Mouse (Mus musculus) MEL (cell line): ENCODE results near the gene Mdga1.

Experiments used
- CHD2 ChIP-seq: IDR thresholded peaks from 2 replicates; pipeline ENCODE4 v1.6.1; 2011; ENCODE audit warnings: low read length, improper control_type of control experiment
- CTCF ChIP-seq, 3 experiments: IDR thresholded peaks in 2 of 3; conservative IDR thresholded peaks in 1 of 3; 2 replicates each; pipeline ENCODE4 v1.5.1; 2011 to 2012; ENCODE audit warnings: low read length in 3 of 3, low read depth in 2 of 3, mild to moderate bottlenecking in 2 of 3, improper control_type of control experiment in 1 of 3, inconsistent platforms in 1 of 3, mixed read lengths in 1 of 3, moderate library complexity in 1 of 3; ENCODE audit not compliant: control insufficient read depth in 1 of 3, insufficient read depth in 1 of 3, poor library complexity in 1 of 3, severe bottlenecking in 1 of 3
- EP300 ChIP-seq, 2 experiments: IDR thresholded peaks; 2 replicates each; pipeline ENCODE4 v1.6.1; 2011; ENCODE audit warnings: improper control_type of control experiment in 2 of 2, low read length in 2 of 2, low read depth in 1 of 2, mild to moderate bottlenecking in 1 of 2
- GATA1 ChIP-seq: IDR thresholded peaks from 2 replicates; pipeline ENCODE4 v1.6.1; 2011; ENCODE audit warnings: low read depth, low read length, improper control_type of control experiment
- JUND ChIP-seq: IDR thresholded peaks from 2 replicates; pipeline ENCODE4 v1.6.1; 2011; ENCODE audit warnings: low read depth, mild to moderate bottlenecking, improper control_type of control experiment, low read length
- KAT2A ChIP-seq: conservative IDR thresholded peaks from 2 replicates; pipeline ENCODE4 v1.6.1; 2012; ENCODE audit warnings: low read depth, low read length, improper control_type of control experiment, inconsistent platforms
- MAX ChIP-seq: IDR thresholded peaks from 2 replicates; pipeline ENCODE4 v1.6.1; 2011; ENCODE audit warnings: low read length, improper control_type of control experiment
- MYB ChIP-seq: IDR thresholded peaks from 2 replicates; pipeline ENCODE4 v1.6.1; 2011; ENCODE audit warnings: mild to moderate bottlenecking, low read depth, low read length, improper control_type of control experiment
- MYC ChIP-seq: IDR thresholded peaks from 2 replicates; pipeline ENCODE4 v1.6.1; 2011; ENCODE audit warnings: low read depth, mild to moderate bottlenecking, low read length, improper control_type of control experiment, moderate library complexity
- POLR2A ChIP-seq, 2 experiments: IDR thresholded peaks; 2 replicates each; pipeline ENCODE4 v1.6.1; 2011 to 2012; ENCODE audit warnings: low read length in 2 of 2, mild to moderate bottlenecking in 2 of 2, control low read depth in 1 of 2, improper control_type of control experiment in 1 of 2, low read depth in 1 of 2, moderate library complexity in 1 of 2; ENCODE audit not compliant: control insufficient read depth in 1 of 2, insufficient read depth in 1 of 2, poor library complexity in 1 of 2
- POLR2AphosphoS2 ChIP-seq: IDR thresholded peaks from 2 replicates; pipeline ENCODE4 v1.6.1; 2011; ENCODE audit warnings: low read length, improper control_type of control experiment
- SMC3 ChIP-seq: IDR thresholded peaks from 2 replicates; pipeline ENCODE4 v1.6.1; 2011; ENCODE audit warnings: low read depth, low read length, improper control_type of control experiment
- USF1 ChIP-seq: IDR thresholded peaks from 2 replicates; pipeline ENCODE4 v1.6.1; 2014; ENCODE audit warnings: low read depth, mild to moderate bottlenecking, inconsistent platforms, low read length, improper control_type of control experiment, moderate library complexity

DNA sequence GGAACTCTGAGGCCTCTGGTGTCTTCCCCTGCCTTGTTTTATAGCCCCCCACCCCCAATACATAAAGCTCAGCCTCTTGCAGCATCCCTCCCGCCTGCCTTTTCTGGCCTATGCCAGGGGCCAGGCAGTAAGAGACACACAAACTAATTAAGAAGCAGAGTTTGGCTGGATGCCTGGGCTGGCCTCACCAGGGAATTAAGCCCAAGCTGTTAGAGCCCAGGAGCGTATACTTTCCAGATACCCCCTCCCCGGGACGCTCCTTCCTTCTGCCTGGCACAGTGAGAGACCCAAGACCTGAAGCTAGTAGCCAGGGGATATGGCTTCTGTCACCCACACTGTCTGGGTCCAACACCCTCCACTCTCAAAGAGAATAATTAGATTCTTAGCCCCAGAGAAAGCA lies 83.8 kb downstream of the Mdga1 start:
- TF ChIP-seq POLR2AphosphoS2 (no peak), CTCF (IDR thresholded peaks at IDR 0.05 in 2 of 3, conservative IDR thresholded peaks at IDR 0.05 in 1 of 3; ENCODE audit: control insufficient read depth in 1 of 3, insufficient read depth in 1 of 3, low read depth in 2 of 3, low read length in 3 of 3, poor library complexity in 1 of 3, severe bottlenecking in 1 of 3) (no peak), JUND (no peak), POLR2A (IDR thresholded peaks at IDR 0.05; ENCODE audit: control insufficient read depth in 1 of 2, insufficient read depth in 1 of 2, low read depth in 1 of 2, low read length in 2 of 2, poor library complexity in 1 of 2) (no peak), MYC (no peak), GATA1 (no peak), KAT2A (no peak), EP300 (IDR thresholded peaks at IDR 0.05; ENCODE audit: low read depth in 1 of 2, low read length in 2 of 2) (no peak), CHD2 (no peak), USF1 (no peak), MAX (no peak), MYB (no peak), SMC3 (no peak)
